Mouse (Mus musculus): ENCODE data around the gene Npr3.
"Not testable (repeated sequence)": the region's sequence is repeated elsewhere in the genome, so short reads cannot be mapped to it uniquely, and the experiment has no call there.

The Npr3 gene

DNA sequence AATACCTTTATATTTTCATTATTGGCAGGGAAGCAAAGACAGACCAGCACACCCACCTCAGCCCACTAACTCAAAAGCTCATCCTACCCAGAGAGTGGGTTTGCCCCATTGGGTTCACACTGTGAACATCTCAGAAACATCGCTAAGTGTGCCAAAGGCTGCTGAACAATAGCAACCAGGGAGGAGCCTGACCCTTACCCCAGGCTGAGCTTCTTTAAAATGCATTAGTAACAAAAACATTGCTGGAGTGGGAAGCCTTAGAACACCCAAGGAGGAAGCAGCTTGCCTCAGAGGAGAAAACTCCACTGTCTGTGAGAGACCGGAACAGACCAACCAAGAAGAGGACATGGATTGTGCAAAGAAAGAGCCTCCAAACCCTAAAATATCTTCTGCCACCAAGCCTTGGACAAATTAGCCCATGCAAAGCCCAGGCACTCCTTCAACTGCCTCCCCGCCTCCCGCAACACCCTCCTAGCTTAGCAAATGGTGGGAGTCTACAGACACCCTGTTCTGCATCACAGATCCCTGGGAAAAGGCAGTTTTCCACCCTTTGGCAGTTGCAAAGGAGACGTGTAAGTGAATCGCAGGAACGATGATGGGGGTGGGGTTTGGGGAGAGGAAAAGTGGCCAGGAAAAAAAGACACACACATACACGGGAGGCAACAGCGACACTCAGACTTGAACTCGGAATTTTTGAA lies 24.4 kb downstream of the Npr3 start:
- DNase-seq (ENCODE audit: extremely low read depth, low read depth, low spot score), result no peak

GRCm38 (mm10) chr15:11881822-11882221 lies 25.3 kb downstream of the Npr3 start:
- no peak for DNase-seq (ENCODE audit: extremely low read depth, low read depth, low spot score)

- no peak for DNase-seq (ENCODE audit: extremely low read depth, low read depth, low spot score)
Measured at GRCm38 (mm10) chr15:11878334-11878733, 28.8 kb downstream of the Npr3 start.

- DNase-seq (ENCODE audit: extremely low read depth, low read depth, low spot score), result peak; percentile 26
Measured at GRCm38 (mm10) chr15:11877273-11877672, 29.8 kb downstream of the Npr3 start.

- DNase-seq (ENCODE audit: extremely low read depth, low read depth, low spot score), result no peak
Measured at GRCm38 (mm10) chr15:11866918-11867317, 40.2 kb downstream of the Npr3 start.

GRCm38 (mm10) chr15:11863540-11863818 lies 43.6 kb downstream of the Npr3 start:
- DNase-seq (ENCODE audit: extremely low read depth, low read depth, low spot score), result no peak

GRCm38 (mm10) chr15:11862785-11863539 lies 44.1 kb downstream of the Npr3 start:
- DNase-seq (ENCODE audit: extremely low read depth, low read depth, low spot score), result no peak

DNA sequence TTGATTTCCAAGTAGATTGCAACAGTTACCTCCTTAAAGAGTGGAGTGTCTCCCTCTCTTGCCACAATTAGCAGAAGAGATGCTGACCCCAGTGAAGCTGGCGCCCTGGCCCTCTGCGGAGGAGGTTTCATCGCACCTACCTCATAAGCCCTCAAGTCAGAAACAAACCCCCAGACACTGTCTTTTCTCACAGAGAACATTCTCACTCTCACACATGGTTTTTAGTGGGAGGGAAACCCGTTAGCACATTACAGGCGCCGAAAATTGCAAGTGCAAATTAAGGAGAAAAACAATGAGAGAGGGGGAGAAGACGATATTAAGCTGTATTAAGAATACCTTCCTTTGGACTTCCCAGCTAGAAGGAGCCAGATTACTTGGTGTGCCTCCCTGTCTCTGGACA lies 44.8 kb downstream of the Npr3 start:
- no peak for DNase-seq (ENCODE audit: extremely low read depth, low read depth, low spot score)

DNA sequence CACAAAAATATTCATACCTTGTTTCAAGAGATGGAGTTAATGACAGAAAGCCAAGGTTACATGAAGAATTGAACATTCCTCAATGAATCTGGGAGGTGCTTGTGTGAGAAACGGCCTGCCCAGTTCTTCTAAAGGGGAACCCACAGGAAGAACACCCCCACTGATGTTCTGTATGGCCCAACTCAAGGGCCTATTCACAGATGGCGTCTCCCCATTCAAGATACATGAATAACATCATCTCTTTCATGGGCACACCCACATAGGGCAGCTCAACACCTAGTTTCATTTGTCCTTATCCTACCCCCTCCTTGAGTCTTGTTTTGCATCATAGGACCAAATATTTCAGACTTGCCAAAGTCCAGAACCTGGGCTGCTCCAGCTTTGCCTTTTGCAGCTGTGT lies 46.8 kb downstream of the Npr3 start:
- no peak for DNase-seq (ENCODE audit: extremely low read depth, low read depth, low spot score)

GRCm38 (mm10) chr15:11859829-11860228 lies 47.3 kb downstream of the Npr3 start:
- DNase-seq (ENCODE audit: extremely low read depth, low read depth, low spot score), result no peak

DNA sequence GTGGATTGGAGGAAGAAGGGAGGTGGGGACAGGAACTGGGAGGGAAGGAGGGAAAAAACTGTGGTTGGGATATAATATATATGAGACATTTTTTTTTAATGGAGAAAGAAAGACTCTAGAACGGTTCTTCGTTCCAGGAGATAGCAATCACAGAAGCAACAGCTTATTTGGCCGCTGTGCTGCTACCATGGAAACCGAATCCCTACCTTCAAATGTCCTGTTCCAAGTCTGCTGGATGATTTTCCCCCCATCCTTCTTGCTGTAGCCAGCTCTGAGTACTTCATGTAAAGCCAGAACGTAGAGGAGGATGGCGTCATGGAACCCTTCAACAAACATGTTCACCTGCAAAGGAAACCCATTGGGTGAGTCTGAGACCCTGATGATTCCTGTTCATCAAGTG lies 48.7 kb downstream of the Npr3 start:
- DNase-seq (ENCODE audit: extremely low read depth, low read depth, low spot score), result no peak

GRCm38 (mm10) chr15:11845204-11846062 lies 61.7 kb downstream of the Npr3 start:
- DNase-seq (ENCODE audit: extremely low read depth, low read depth, low spot score), result no peak

DNA sequence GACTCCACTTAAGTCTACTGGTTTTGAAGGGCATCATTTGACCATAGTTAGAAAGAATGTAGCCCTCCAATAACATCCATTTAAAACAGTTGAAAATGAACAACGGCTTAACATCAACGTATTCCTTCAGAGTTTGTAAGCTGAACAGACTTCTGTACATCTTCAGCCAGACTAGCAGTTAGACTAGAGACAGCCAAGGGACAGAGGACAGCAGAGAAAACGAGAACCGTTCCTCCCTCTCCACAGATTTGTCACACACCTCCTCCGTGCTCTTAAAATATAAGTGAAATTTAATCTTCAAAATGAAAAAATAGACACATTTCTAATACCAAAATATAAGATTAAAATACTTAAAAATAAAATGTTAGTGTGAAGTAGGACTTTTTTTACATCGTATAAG lies 63.0 kb downstream of the Npr3 start:
- DNase-seq (ENCODE audit: extremely low read depth, low read depth, low spot score), result no peak

- no peak for DNase-seq (ENCODE audit: extremely low read depth, low read depth, low spot score)
Measured at GRCm38 (mm10) chr15:11841828-11842227, 65.3 kb downstream of the Npr3 start.

GRCm38 (mm10) chr15:11835913-11836312 lies 71.2 kb downstream of the Npr3 start:
- no peak for DNase-seq (ENCODE audit: extremely low read depth, low read depth, low spot score)

GRCm38 (mm10) chr15:11822347-11822746 lies 84.7 kb downstream of the Npr3 start:
- not testable (repeated sequence) for DNase-seq (ENCODE audit: extremely low read depth, low read depth, low spot score)

DNA sequence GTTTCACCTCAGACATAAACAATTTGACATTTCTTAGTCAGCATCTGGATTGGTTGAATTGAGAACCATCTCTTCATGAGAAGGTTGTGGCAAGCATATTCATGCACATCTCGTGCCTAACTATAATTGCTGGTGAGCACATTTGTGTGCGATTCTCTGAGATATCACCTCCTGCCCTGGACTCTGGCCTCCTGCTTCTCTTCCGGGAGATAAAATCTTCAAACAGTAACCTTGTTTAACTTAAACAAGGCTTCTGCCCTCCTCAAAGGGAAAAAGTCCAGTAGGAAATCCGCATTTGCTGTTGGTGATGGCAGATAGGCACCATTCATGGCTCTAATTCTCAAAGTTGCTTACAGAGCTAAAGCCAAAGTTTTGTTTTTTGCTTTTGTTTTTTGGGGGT lies 91.5 kb downstream of the Npr3 start:
- DNase-seq (ENCODE audit: extremely low read depth, low read depth, low spot score), result no peak

DNA sequence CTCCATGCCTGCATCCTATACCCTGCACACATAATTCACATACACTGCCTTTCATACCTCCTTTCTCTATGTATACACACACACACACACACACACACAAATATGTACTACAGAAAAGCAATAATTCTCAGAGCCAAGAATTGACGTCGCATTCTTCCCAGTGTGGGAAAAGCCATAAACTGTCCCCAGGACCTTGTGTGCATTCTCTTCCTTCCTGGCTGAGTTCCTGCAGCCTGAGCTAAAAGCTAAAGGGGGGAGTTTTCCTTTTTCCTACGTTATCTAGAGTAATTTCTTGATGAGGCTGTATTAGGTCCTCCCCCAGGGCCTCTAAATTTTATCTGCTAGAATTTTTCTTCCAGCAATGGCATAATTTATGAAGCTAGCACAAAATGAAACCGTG lies 103.5 kb downstream of the Npr3 start:
- DNase-seq (ENCODE audit: extremely low read depth, low read depth, low spot score), result no peak

DNA sequence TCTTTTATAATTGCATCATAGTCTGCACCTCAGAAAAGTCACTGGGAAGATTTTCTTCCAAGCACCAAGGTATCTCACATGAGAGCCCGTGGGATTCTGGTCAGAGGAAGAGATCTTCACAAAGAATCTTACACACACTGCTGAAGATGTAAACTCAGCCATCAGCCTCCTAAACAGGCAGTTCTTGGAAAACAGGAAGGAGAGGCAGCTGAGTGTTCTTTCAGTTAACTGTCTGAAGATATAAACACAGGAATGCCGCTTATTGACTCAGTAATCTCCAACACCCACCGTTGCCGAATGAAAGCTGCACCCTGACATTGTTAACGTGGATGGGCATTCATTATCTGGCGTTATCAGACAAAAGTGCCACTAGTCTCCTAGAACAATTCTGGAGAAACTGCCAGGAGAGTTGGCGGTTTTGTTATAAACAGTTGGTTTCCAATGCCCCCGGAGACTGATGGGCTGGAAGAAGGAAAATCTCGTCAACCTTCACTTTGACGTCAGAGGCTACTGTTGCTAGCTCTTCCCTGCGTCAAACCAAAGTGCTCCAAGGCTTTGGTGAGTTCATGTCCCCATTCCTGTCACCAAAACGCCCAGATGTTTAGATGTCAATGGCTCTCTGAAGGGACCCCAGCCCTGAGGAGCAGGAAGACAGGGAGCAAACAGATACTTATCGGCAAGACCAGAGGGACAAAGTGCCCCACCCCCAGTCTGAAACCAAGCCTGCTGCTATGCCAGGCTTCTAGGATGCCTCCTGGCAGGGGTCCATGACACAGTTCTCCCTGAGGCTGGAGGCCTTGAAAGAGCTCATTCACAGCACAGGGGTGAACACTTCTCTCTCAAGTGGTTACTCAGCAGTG lies 105.0 kb downstream of the Npr3 start:
- DNase-seq (ENCODE audit: extremely low read depth, low read depth, low spot score), result no peak

DNA sequence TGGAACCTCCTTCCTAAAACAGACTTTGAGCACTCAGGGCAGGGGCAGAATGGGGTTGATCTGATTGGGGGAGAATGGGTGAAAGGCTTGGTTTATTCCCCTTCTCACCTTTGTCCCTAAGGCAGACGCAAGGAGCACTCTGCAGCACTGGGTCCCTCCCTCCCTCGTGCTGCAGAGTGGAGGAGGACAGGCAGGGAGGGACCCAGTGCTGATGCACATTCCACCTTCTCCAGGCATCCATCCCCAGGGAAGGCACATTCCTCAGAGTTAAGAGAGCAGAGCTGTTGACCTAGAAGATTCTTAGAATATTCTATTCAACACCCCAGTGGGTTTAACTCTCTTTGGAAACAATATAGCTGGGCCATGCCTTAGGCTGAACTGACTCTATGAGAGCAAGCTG lies 112.5 kb downstream of the Npr3 start:
- no peak for DNase-seq (ENCODE audit: extremely low read depth, low read depth, low spot score)

All from fat pad, adult 2 months (tissue).